Mouse (Mus musculus) cerebellum, postnatal 4 days (tissue): ENCODE measurements around the gene Miip.

Experiments
- DNase-seq, 2 experiments: peaks; one replicate each; pipeline ENCODE4 v3.0.0; 2022; ENCODE audit warnings: low spot score in 2 of 2, mixed read lengths in 1 of 2

The Miip gene

DNA sequence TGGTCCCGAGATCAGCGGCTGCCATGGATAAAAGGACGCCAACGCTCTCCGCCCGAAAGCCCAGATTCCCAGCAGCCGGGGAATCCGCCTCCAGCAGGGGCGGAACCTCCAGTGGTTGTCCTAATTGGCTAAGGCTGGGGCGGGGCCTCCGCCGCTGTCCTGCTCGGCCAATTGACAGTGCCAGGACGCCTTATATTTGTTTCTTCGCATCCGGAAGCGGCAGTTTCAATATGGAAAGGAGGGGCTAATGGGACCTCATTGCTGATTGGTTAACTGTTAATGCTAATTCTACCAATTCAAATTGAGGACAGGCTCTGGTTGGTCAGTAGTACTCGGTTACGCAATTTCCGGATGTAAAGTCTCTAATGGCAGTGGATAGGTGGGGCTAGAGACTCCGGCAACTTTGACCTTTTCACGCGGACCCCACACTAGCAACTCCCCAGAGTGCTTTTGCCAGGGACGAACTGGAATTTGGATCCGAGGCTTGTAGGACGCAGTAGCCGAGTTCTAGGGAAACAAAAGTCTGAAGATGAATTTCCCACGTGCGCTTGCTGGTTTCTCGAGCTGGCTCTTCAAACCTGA is at the start of gene Miip, which contains the start of gene Fv1:
Gene Miip (minus strand): TSS at position 367 of the 582 bp plus-strand sequence.
Gene Fv1 (plus strand): TSS at position 530 of the 582 bp plus-strand sequence.
- peak; percentile 78 to 89 for DNase-seq

DNA sequence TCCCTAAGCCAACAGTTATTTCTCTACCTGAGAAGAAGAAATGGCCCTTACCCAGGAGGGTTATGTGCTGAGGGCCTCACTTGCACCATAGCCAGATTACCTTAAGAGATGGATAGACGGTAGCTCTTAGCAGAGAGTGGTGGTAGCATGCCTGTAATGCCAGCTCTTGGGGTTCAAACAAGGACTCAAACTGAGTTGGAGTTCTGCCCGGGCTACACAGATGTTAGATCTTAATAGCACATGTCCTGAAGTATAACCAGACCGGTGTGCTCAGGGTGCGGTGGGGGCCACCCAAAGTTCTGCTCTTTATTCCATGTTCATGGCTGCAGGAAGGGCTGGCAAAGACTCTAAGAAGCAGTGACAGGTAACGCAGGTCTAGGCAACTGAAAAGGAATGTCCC is 40.9 kb upstream of the Miip start:
- no peak for DNase-seq

DNA sequence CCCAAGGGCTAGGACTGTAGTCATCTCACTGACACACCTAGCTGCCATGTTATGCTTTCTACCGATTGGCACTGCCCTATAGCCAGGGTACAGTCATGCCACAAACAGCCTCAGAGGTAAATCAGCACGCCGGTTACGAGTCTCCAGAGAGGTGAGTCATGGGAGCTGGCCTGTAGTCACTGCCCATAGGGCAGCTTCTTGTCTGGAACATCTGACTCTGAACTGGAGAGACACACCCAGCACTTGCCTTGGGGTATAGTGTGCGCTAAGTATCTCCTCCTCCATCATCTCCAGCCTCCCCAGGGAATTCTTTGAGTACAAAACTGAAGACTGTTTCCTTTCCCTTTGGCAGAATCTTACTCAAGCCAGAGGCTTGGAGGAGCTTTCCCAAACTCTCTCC is 37.6 kb upstream of the Miip start:
- DNase-seq: no peak

DNA sequence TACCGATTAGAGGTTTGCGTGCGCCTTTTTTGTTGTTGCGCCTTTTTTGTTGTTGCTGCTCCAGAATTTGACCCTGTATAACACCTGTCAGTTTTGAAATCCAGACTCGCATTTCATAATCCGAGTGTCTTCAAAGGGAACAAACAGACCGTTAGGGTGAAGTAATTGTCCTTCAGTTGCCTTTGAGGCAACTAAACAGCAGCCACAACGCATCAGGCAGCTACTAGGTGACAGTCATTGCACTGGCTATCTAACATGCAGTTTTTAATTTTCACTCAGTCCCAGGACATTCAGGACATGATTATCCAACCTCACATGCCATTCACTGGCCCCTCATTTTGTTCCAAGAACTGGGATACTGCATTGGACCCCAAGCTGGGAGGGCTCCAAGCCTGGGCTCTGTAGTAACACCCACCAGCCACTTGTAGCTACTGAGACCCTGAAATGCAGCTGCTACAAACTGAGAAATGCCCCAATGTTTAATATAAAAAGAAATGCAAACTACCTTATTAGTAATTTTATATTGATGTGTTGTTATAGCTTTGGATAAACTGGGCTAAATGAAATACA is 36.6 kb upstream of the Miip start:
- peak in 1 of 2 experiments; percentile 14 for DNase-seq

DNA sequence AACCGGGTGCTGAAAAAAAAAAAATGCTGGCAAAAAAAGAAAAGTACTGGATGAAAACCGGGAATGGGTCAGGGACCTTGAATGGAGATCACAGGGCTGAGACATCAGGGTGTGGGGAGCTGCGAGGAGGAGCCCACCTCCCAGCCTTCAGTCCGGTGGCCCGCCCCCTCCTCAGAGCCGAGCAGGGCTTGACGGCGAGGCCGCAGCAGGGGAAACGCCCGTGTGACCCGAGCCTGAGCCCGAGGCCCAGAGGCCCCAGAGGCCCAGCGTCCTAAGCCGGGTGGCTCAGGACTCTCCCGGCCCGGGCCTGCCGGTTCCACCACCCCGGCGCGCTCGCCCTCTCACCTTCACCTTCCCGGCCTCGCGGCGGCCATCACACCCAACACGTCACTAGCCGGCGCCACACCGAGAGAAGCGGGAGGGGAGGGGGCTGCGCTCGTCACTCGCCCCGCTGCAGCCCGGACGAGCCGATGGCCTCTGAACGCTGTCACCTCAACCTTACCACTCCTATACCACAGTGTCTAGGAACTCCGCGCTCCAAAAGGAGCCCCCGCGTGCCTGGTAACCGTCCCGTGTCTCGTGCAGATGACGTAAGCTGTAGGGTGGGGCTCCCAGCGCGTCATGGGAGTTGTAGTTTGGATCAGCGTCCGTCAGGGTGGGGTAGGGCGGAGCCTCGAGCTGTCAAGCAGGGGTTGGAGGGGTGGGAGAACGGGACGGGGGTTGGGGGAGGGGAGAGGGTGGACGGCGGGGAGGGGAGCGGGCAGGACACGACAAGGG is 35.9 kb upstream of the Miip start, which contains the start of gene Mfn2:
Gene Mfn2 (minus strand): TSS at position 392 of the 777 bp plus-strand sequence.
- DNase-seq: peak; percentile 67 to 86

DNA sequence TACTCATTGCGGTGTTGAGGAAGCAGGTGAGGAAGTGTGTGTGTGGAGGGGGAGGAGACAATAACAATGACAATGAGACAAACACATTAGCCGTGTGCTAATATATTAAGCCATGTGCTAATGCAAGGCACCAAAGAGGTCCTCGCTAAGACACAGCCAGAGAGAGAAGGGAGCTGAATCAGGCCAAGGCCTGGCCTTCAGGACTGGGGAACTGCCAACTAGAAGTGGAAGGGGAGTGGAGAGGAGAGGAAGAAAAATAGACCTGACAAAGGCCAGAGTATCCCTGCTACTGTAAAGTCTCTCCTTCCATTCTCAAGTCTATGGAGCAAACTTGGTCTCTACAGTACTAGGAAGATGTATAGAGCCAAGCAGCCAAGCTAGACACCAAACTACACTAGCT is 35.0 kb upstream of the Miip start:
- DNase-seq: no peak

DNA sequence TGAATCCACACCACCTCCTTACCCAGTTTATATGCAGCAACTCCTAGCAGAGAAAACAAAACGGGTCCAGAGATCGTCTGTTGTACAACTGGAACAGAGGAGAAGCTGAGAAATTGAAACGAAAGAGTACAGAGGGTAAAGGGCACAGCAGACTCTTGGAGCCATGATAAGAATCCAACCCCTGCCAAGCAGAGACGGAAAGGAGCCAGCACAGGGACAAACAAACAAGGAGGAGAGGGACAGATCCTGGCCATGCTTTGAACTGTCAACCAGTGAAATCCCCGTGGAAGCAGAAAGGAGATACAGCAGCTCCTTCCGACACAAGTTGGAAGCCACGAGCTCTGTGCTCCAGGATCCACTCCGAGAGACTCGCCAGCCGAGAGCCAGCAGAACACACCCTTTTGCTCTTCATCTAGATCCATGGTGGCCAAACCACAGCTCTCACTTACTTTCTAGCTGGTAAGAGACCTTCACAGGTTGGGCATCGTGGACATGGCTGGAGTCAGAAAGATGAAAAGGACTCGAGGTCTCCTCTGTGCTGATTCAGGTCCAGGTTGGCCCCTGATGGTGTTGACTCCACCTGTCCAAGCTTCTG is 34.4 kb upstream of the Miip start:
- no peak for DNase-seq

DNA sequence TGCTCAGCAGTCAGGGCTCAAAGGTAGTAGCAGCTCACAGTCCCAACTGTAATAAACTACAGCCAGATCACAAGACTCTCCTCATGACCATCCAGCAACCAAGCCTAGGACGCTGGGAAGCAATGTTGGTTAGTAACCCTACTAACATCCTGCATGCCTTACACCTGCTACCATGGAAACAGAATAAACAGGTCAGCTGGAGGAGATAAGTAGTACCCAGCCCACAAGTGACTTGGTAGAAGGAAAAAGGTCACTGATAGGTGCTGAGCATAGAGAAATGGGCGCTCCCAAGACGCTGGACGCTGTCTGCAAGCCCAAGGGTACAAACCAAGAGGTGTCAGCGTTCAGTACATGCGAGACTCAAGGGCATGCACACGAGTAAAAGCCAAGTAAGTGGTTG is 31.8 kb upstream of the Miip start:
- no peak for DNase-seq

DNA sequence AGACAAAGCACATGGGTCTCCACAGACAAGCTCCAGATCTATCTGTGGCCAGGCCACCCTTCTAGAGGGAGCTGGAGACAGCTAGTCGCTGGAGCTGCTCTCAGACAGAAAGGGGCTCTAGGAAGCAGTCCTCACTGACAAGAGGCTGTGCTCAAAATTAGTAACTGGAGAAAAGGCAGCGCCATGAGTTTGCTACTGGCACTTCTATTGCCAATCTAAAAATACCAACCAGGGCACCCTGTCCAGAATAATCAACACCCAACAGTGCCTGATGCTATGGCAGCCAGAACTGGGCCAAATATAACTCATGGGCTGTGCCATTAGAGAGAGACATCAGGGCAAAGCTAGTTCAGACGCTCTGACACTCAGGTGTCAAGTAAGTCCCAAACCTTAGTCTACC is 28.7 kb upstream of the Miip start:
- no peak for DNase-seq

DNA sequence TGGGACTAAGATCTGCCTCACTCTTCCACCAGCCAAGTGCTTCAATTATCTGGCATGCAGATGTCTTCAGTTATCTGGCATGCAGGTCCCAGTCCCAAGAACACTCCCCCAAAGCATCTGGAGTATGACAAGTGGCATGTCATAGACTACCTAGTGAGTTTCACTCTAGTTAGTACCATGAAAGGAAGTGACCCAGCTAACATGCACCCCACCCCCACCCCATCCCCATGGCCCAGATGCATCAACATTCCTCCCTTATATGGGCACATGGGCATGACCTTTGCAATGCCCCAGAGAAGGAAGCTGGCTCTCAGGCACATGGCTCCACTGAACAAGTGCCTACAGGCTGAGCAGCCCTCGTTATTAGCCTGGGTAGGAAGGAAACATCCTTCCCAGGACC is 27.8 kb upstream of the Miip start:
- no peak for DNase-seq

DNA sequence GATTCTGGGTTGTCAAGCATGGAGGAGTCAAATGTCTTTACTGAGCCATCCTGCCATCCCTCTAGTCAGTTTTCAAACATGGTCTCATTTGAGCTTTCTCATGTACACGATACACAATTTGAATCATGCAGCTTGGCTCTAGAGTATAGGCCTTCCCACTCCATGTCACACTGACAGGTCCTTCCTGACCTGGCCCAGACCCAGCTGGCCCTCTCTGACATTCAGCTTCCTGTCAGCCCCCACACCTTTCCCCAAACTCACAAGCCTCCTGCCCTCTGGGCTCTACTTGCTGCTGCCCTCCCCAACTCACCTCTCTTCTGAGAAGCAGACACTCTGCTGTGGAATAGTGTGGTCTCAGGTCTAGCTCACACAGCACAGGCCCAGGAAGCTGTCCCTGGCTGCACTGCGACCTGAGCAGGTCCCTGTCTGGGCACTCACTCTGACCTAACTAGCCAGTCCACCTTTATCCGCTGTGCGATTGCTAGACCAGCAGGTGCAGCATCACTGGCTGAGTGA is 27.3 kb upstream of the Miip start:
- DNase-seq: no peak

DNA sequence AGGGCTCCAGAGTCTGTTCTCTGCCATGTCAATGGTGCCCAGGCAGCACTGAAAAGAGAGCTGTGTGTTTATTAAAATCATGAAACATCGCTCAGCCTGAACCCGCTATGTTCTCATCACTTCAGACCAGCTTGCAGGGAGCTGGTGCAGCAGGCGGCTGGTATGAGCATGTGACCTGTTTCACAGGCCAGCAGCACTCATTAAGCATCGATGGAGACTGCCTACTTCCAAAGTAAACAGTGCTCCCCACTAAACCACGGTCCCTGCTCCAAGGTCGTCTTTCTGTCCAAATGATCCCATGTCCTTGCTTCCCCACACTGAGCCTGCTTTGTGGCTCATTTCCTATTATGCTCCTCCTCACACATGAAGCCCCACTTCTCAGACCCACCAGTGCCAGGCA is 21.7 kb upstream of the Miip start:
- DNase-seq: no peak

DNA sequence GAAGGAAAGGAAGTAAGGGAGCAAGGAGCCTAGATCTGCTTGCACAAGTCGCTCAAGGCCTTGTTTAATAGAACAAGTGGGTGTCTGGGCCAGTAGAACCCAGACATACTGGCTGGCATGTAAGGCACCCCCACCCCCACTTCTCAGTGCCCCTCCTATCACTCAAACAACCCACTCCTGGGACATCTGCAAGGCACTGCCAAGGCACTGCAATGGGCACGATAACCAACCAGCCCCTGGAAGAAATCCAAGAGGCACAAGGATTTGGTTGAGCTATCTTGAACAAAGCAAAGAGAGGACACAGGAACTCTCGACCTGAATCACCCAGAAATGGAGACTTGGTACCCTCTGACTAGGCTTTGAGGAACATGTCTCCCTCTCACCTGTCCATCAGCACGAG is 19.6 kb upstream of the Miip start:
- no peak for DNase-seq

DNA sequence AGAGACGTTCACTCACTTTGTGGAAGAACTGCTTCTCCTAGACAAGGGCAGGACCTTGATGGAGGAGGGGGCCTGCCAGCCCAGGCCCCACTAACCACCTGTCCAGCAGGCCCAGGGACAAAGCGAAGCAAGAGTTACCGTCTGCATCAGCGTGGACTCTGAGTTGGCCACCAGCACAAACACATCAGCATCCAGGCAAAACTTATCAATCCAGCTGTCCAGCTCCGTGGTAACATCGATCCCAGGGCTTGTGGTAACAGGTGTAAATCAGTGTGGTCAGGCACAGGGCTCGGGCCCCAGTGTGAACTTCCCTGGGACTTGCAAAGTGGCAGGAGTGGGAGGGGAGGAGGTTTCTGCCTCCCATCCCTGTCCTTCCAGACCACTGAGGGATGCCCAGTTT is 18.7 kb upstream of the Miip start:
- no peak for DNase-seq

DNA sequence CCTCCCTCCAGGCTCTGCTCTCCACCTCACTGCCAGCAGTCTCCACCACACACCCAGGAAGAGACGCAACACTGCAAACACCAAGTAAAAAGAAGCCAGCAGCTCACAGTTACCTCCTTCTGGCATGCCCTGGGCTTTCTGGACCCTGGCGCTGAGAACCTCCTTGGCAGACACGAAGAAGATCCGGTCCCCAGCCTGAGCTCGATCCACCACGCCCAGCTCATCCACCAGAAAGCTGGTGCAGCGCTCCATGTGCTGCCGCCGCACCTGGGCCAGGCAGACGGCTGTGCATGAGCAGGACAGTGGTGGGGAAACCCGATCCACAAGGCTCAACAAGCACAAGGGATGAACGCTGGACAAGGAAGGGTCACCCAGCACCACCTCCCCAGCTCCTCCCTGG is 17.5 kb upstream of the Miip start:
- DNase-seq: no peak

DNA sequence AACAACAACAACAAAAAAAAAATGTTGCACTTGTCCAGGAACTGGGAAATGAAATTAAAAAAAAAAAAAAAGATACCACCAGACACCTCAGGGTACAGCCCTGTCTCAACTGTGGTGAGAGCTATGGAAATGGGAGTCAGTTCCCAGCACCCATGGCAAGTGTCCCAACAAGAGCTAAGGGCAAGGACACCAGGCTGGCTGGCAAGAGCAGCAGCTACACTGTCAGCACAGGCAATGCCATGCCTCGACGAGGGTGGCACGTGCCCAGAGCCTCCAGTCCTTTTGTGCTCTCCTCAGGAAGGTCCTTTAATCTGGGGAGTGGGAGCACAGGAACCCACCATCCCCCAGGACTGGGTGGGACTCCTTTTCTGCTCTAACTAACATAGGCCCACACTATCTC is 15.5 kb upstream of the Miip start:
- DNase-seq: no peak

DNA sequence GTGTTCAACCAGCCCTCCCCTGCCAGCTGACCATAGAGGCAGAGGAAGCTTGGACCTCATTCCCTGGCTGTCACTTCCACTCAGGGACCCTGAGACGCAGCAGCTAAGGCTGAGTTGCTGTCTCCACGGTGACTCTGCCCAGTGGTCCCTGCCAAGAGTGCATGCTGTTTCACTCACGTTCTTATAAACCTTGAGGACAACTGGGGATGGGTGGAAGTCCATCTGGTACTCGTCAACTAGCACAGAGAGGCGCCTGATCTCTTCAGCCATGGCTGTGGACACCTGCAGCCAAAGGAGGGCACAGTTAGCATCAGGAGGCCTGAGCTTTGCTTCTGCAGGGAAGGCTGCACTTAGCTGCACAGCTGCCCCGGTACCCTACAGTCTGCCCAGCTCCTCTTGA is 14.4 kb upstream of the Miip start:
- DNase-seq: no peak

DNA sequence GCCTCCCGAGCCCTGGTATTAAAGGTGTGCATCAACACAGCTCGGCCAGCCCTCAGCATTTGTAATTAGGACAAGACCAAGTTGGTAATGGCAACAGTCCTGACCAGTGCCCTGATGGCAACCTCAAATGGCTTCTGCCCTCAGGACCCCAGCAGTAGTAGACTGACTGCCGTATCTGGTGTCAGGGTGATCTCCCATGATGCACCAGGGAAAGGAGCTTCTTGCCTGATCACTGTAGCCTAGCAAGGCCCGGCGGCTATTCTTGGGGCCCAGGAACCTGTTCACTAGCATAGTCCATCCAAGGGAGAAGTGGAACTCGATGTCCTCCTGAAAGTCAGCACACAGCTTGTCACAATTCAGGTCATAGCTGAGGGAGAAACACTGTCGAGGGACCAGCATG is 13.2 kb upstream of the Miip start:
- no peak for DNase-seq

DNA sequence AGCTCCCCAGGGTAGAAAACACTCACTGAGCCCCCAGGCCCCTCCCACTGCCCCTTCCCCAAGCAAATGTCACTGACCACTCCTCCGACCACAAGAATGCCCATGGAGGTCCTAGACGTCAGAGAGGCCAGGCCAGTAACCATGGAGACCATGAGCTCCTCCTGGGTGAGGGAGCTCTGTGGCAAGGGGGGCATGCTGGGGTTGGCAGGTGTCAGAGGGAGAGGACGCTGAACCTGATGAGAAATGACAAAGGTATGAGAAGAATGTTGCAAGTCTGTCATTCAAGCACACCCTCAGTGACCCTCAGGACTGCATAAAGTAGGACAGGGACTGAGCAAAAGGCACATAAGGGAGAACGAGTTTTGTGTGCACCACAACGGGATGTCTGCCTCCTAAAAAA is 11.2 kb upstream of the Miip start:
- DNase-seq: no peak

DNA sequence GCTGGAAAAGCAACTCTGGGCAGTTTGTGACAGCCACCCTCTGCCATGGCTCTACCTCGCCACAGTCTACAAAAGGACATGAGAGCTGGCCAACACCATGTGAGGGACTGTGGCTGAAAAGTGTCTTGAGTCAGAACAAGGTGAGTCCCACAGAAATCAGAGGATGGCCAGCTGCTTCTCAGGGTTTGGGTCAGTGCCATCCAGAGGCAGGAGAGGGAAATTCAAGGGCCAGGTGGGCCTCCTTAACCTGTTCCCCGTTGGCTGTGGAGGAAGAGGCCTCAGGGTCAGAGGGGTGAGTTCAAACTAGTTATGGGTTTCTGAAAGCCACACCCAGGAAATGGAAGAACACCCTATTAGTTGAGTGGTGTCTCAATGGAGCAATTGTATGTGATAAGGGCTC is 10.8 kb upstream of the Miip start:
- DNase-seq: no peak

DNA sequence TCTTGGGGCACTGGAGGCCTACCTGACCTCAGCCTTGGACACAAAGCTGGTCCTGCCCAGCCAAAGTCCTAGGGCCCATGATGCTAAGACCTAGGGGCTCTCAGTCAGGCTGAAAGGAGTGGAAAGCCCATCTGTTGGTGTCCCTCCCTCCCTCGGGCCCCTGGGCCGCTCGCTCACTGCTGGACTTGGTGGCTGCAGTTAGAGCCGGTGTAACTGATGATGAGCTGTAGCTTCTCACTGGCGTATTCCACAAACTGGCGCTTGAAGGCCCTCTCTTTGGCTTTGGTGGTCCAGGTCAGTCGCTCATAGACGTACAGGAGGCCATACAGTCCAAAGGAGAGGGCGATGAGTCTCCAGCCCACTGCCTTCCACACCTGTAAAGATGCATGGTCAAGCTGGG is 9.9 kb upstream of the Miip start:
- no peak for DNase-seq

DNA sequence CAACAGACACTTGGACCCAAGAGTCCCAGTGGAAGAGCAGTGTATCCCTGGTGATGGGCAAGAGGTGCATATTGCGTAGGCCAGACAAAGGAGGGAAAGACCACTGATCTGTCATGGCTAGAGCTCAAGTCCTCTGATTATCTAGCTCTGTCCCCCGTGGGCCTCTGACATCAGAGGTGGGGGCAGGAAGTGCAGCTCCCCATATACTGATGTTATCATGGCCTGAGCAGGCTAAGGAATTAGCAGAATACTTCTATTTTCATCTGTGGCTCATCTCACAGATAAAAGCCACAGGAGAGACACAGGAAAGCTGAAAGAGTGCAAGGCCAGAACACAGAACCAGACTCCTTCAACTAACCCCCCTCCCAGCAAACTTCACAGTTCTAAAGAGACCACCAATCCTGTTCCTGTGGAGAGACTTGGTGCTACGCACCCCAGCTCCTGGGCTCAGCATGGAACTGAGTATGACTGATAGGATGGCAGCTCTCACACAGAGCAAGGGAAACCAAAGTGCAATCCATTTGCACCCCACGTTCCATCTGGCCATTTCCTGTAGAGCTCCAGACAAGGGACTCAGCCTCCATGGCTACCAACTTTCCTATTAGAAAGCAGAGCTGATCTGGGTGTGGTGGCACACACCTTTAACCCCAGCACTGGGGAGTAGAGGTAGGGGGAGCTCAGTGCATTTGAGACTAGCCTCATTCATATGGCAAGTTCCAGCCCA is 7.4 kb upstream of the Miip start:
- no peak for DNase-seq
